Mouse (Mus musculus) kidney, adult 9 months (tissue): Measurements from ENCODE around the gene Gpr152.

Source experiments
- DNase-seq: peaks from one replicate; pipeline ENCODE4 v3.0.0; 2022

Gpr152 gene

DNA sequence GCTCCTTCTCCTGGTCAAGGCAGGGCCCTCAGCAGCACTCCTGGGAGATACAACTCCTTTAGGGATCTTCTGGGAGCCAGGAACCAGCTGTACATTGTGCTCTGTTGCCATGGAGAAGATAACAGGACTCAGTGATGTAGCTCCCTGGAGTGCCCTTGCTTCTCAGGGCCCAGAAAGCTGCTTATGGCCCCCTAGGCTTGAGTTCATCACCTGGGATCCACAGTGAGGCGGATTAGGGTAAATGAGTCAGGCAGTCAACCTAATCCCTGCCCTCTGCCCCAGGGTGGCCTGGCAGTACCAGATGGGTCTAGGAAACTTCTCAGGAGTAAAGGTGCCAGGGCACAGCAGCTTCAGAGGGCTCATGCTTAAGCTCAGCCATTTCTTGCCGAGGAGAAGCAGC, at the start of gene Gpr152:
Gene Gpr152, plus strand, starts transcription at position 342 of the 400 bp plus-strand sequence.
- no peak for DNase-seq

DNA sequence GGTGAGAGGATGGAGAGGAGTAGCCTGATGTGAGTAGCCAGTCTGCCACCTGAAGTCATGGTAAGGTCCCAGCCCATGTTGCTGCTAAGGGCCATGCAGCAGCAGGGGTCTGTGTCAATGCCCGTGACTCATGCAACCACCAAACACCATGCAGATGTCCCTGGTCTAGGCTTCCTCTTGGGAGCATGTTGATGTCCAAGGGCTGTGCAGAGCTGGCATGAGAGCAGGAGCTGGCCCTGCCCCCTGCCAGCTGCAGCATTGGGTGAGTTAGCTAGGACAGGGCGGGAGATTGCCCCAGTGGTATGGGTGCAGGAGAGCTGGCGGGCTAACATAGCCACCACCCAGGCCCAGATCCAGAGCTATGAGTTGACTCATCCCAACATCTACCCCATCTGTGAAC, 49.1 kb upstream of the Gpr152 start:
- DNase-seq: no peak

DNA sequence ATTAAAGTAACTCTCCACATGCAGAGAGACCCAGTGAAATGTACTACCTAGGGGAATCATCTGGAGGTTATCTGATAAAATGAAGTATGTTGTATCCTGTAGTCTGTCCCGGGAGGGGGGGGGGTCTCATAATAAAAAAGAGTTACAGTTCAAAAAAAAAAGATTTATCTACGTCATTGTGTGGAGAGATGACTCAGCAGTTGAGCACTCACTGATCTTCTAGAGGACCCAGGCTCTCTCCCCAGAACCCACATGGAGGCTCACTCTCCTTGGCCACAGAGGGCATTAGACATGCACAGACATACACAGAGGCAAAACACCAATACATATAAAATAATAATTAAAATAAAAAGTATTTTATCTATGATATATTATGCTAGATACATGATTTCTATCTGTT, 48.2 kb upstream of the Gpr152 start:
- no peak for DNase-seq

DNA sequence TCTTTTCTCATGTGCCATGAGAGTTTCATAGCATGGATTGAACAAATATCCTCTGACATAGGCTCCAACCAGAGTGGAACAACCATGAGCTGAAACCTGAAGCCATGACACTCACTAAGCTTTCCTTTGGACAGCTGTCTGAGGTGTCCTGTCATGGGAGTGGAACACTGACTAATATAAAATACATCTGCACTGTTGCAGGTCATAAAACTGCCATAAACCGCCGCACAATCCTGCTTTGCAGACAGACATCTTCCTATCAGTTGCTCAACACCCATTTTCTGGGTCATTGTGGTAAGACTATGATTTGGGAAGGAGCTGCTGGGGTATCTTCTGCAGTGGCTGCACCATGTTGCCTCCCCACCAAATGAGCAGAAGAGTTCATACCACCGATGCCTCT, 46.8 kb upstream of the Gpr152 start:
- no peak for DNase-seq

DNA sequence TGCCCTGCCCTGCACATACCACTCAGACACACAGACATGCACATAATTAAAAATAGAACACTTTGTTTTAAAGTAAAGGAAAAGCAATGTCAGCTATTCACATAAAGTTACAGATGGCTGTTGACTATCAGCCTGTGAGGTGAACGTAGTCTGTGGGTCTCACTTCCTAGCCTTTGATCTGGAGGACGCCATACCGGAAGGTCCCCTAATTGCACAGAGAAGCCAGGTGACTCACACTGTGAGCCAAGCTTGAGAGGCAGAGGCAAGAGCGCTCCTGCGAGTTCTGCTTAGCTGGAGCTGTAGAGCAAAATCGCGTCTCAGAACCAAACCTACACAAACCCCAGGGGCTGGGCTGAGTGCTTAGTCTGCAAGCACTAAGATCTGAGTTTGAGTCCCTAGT, 45.8 kb upstream of the Gpr152 start:
- DNase-seq: no peak

DNA sequence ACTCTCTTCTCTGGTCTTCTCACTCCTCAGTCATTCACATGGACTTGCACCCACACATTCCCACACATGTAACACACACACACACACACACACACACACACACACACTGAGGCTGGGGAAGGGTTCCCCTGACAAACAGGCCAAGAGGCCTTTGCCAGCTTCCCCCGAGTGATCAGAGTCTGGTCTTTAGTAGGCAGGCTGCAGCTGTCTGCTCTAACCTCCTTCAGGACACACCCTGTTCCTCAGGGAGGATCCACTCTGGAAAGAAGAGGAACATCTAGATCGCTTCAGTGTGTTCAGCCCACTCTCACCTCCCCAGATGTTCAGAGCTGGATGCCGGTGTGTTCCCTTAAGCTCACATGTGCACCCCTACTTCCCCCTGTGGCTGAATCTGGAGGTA, 45.2 kb upstream of the Gpr152 start:
- no peak for DNase-seq

DNA sequence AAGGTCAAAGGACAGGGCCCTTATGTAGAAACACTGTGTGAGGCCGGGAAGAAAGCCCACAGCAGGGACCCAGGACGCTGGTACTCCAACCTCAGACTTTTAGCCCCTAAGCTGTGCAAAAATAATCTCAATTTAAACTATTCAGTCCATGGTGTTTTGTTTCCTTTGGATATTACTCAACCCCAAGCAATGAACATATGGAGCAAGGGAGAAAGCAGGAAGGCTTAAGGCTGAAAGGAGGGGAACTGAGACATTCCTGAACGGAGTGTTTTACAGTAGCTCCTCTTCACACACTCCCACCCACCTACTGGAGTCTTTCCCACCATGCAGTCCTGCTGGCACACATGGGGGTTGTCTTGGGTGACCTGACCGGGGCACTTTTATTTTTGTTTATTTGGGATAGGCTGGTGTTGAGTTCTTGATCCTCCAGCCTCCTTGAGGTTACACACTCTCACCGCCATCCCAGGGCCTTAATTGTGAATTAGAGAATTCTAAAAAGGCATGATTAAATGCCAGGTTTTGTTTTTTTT, 44.7 kb upstream of the Gpr152 start:
- DNase-seq: no peak

DNA sequence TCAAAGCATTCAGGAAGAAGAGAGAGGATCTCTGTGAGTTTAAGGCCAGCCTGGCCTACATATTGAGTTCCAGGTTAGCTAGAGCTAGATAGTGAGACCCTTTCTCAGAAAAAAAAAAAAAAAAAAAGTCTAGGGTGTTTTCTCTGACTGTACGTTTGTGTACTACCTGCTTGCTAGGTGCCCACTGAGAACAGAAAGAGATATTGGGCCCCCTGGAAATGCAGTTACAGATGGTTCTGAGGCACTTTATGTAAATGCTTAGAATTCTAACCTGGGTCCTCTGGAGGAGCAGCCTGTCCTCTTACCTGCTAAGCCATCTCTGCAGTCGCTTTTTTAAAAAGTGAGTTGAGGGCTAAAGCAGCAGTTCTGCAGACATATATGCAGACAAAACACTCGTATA, 43.8 kb upstream of the Gpr152 start:
- DNase-seq: no peak

DNA sequence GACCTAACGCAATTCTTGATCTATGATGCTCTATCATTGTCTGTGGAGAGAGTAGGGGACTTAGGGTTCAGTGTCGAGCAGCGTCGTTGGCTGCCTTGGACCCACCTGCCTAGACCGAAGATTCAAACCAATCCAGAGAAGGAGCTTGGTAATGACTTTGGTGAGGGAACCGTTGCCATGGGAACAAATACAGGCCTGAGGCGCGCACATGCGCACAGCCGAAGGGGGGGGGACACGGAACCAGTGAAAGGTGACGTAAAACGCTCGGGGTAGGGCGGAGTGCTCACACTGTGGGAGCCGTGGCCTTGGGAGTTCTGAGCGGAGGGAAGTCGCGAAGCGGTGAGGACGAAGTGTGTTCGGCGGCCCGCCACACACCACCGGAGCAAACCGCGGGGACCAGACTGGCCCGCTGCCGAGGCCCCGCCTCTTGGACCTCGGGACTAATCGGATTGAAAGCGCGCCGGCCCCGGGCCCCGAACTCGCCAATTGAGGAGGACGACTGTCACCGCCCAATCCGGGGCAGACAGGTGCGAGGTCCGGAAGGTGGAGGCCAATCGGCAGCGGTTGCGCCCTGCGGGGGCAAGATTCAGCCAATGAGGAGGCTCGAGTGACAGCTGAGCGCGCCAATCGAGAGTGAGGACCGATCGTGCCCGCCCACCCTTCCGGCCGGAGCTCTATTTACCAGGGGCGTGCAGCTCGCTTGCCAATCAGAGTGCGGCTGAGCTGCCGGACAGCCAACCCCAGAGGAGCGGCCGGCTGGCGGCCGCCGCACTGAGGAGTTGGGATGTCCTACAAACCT, 42.7 kb upstream of the Gpr152 start, which contains the start of gene Cdk2ap2:
Gene Cdk2ap2, plus strand, starts transcription at position 541 of the 799 bp plus-strand sequence.
- peak; percentile 100 for DNase-seq

DNA sequence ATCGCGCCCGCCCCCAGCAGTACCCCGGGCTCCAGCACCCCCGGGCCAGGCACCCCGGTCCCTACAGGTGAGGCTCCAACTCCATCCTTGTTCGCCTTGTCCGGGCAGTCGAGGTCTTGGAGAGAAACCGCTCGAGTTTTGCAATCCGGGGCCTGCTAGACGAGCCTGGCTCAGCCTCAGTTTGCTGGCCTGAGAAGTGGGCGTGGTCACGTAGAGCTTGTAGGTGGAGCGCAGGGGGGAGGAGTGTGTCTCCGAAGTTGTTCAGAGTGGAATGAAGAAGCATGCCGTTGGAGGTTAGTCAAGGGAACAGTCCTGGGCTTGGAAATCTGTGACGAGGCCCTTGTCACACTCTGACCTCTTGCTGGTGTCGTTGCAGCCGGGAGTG, 42.2 kb upstream of the Gpr152 start:
- DNase-seq: peak; percentile 93

DNA sequence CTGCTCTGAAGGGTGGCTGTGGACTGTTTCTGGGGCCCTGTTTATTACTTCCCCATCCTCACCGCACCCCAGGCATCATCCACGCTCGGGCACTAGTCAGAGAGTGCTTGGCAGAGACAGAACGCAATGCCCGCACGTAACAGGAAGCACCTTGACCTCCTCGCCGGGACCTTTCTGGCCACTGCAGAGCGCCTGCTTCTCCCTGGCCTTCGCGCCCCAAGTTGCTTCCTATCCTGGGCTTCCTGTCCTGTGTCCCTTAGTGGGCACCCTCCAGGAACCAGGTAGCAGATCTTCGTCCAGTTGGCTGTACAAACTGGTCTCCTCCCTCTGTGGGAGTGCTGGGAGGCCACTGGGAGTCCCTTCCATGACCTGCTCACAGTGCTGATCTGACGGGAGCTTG, 41.2 kb upstream of the Gpr152 start:
- no peak for DNase-seq

DNA sequence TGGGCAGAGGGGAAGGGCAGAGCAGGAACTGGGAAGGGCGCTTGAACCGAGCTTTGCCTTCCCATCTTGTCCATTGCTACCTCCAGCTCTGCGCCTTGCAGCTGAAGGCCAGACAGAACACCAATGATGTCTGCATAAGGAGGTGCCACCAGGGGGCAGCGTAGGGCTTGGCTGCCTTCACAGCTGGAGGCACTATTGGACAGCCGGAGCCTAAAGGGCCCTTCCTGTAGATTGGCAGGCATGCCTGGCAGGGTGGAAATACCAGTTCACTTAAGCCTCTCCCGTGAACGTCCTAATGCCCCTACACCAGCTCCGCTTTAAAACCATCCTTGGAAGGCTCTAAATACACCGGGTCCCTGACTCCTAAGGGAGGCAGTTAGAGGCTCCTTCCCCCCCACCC, 40.5 kb upstream of the Gpr152 start:
- peak; percentile 97 for DNase-seq

DNA sequence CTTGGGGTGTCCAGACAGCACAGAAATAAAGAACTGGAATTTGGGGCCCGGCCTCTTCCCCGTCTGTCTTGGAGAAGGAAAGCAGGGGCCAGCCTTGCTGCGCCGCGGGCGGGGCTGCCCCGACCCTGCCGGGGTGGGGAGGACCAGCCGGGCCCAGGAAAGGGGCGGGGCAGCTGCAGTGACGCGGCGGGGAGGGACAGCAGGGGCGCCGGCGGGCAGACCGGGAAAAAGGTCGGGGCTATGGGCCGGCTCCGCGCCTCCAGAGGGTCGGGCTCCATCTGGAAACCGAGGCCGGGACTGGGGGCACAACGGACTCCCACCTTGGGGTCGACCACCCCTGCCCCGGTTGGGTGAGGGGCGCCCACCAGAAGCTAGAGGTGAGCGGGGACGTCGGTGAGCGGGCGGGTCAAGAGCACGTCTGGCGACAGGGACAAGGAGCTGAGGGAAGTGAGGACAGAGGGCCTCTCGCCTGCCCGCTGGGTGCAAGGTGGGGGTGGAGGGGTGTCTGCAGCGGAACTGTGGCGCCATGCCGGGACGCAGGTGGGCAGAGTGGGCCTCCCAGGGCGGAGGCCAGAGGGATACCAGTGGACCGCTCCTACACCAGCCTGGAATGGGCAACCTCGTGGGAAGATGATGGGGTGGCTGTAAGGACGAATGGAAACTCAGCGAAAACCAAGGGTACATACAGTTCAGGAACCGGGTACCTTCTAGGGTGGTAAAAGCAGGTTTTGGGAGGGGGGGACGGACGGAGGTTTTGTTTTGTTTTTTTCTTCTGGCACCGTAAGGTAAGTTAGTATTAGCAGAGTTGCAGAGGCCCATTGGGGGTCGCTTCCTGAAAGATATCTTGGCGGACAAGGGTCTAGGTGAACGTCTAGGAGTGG, 39.5 kb upstream of the Gpr152 start, which contains the start of gene Pitpnm1:
Gene Pitpnm1, plus strand, starts transcription at position 162 of the 881 bp plus-strand sequence.
- peak; percentile 71 for DNase-seq

DNA sequence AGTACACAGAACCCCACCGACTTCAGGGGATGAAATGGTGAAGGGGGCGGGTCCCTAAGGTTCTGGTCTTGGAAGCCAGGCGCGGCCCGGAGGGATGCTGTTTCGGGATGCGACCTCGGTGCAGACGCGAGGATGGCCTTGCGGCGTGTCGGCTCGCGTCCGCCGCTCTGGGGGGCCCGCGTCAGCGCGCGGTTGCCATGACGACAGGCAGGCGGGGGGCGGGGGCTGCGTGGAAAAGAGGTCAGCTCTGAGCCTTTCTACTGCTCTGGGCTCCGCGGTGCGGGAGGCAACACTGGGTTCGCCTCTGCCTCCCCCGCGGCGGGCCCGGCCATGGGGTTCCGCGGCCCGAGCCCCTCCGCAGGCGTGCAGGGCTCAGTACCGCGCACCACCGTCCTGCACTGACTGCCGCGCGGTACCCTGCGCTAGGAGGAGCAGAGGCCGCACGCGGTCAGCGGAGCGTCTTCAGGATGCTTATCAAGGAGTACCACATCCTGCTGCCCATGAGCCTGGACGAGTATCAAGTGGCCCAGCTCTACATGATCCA, 38.8 kb upstream of the Gpr152 start:
- no peak for DNase-seq

DNA sequence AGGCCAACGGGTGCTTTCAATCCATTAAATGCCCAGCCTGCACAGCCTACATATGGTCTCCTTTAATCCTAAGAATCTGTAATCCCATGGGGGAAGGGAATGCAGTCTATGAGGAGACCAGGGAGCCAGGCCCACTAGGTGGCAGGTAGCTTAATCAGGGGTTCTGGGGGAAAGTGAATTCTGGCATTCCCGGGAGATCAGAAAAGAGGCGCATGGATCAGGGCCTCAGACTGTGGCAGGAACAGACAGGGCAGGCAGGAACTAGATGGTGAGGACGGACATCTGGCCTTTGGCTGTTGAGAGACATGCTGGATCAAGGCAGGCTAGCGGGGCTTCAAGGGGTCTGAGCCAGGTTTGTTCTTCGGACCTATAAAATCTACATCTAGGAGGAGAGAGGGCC, 38.1 kb upstream of the Gpr152 start:
- DNase-seq: no peak

DNA sequence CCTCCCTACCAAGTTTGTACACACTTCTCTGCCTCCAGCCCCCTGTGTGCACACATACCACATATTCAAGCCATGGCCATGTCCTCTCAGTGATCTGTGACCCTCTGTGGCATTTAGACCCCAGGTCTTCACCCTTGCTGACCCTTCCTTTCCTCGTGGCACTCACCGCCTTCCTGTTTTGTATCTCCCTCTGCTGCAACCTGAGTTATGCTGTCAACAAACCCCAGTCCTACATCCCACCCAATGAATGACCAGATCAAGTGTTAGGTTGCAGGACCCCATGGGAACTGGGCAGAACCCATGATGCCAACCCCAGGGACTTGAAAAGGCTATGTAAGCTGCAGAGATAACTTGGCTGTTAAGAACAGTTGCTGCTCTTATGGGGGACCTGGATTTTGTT, 37.5 kb upstream of the Gpr152 start:
- DNase-seq: no peak

DNA sequence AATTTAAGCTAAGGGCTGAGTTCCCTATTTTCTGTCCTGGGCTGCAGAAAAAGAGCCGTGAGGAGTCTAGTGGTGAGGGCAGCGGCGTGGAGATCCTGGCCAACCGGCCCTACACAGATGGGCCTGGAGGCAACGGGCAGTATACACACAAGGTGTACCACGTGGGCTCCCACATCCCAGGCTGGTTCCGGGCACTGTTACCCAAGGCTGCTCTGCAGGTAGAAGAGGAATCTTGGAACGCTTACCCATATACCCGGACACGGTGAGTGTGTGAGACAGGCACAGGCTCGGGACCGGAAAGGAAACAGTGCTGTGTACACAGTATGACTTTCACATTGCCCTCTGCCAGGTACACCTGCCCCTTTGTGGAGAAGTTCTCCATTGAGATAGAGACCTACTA, 37.0 kb upstream of the Gpr152 start:
- DNase-seq: no peak

DNA sequence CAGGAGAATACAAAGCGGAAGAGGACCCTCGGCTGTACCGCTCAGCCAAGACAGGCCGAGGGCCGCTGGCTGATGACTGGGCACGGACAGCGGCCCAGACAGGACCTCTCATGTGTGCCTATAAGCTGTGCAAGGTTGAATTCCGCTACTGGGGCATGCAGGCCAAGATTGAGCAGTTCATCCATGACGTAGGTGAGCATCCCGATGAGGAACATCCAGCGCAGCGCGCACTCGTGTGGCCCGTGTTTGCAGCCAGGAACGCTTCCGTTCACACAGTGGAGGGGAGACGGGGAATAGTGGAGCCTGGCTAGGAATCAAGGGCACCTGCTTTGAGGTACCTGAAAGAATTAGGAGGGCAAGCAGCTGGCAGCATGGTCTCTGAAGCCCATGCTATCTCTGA, 36.3 kb upstream of the Gpr152 start:
- no peak for DNase-seq

DNA sequence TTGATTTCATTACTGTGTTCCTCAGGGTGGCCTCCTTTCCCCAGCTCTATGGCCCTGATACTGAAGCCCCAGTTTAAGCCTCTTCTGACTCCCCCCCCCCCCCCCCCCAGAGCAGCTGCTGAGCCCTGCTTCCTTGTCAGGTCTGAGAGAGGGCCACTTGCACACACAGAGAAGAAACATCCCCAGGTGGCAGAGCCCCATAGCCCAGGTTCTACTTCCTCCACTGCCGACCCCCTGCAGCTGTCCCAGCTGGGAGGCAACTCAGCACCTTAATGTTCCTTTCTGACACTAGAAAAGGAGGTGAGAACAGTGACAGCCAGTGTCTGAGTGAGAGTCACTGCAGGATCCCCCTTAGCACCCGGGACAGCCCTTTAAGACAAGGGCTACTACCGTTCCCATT, 35.8 kb upstream of the Gpr152 start:
- no peak for DNase-seq

DNA sequence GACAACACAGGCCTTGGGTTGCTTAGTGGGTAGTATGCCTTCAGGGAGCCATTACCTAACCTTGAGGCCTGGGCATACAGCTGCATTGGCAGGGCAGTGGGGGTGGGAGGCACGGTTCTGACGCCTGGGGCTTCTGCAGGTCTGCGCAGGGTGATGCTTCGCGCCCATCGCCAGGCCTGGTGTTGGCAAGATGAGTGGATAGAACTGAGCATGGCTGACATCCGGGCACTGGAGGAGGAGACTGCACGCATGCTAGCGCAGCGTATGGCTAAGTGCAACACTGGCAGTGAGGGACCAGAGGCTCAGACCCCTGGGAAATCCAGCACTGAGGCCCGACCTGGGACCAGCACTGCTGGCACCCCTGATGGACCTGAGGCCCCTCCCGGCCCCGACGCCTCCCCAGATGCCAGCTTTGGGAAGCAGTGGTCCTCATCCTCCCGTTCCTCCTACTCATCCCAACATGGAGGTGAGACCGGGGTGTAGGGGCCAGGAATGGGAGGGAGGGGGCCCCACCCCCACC, 34.9 kb upstream of the Gpr152 start:
- no peak for DNase-seq

DNA sequence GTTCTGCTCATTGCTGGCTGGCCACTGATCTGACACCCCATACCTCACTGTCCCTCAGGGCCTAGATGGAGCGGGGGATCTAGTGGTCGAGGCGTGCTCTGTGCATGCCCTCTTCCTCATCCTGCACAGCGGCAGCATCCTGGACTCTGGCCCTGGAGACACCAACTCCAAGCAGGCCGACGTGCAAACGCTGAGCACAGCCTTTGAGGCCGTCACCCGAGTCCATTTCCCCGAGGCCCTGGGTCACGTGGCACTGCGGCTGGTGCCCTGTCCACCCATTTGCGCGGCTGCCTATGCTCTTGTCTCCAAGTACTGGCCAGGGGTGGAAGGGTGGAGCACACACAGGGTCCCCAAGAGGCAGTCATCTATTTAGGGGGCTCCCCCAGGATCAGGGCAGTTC, 32.9 kb upstream of the Gpr152 start:
- no peak for DNase-seq

DNA sequence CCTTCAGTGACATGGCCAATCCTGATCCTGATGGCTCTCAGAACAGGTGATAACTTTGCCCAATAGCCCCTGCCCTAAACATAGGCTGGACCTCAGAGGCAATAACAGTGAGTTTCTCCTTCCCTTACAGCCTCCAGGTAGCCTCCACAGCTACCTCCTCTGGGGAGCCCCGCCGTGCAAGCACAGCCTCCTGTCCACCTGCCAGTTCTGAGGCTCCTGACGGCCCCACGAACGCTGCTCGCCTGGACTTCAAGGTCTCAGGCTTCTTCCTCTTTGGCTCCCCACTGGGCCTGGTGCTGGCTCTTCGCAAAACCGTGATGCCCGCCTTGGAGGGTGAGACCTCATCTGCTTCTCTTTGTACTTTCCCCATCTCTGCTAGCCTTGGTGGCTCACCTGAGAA, 31.1 kb upstream of the Gpr152 start:
- DNase-seq: no peak
